Mouse (Mus musculus) forebrain, embryonic 16.5 days (tissue): ENCODE data around the gene Olfr104-ps. TPM values are rescaled to one million over a fixed set of nuclear protein-coding genes. Genes with fewer than 3 reads are reported as not detected.

ENCODE experiments used
- polyA plus RNA-seq: library from polyadenylated mRNA; unstranded; fragments of >200 nt; fragmentation: Nextera tagmentation; extraction: Ambion mirVana; gene quantifications from 2 replicates; pipeline ENCODE4 v1.2.1, GENCODE M21; 2015

Olfr104-ps gene
- polyA plus RNA-seq, 1 experiment from 2014 or later = not detected

Other genes starting within 250 kb of the Olfr104-ps start
- not detected in 2 replicates for gene Olfr92, start 239.5 kb upstream of the Olfr104-ps start, polyA plus RNA-seq
- not detected in 2 replicates for gene Olfr93, start 198.1 kb upstream of the Olfr104-ps start, polyA plus RNA-seq
- not detected in 2 replicates for gene Ubd, start 165.7 kb upstream of the Olfr104-ps start, polyA plus RNA-seq
- not detected in 2 replicates for gene Olfr94, start 158.6 kb upstream of the Olfr104-ps start, polyA plus RNA-seq
- not detected in 2 replicates for gene Olfr95, start 146.5 kb upstream of the Olfr104-ps start, polyA plus RNA-seq
- gene Olfr96, start 139.4 kb upstream of the Olfr104-ps start, polyA plus RNA-seq = not detected in 2 replicates
- not detected in 2 replicates for gene Olfr97, start 122.3 kb upstream of the Olfr104-ps start, polyA plus RNA-seq
- gene Olfr98, start 95.8 kb upstream of the Olfr104-ps start, polyA plus RNA-seq = not detected in 2 replicates
- gene H2-M3, start 89.4 kb upstream of the Olfr104-ps start, polyA plus RNA-seq = 0.67 and 0.81 TPM in 2 replicates
- gene Olfr99, start 76.1 kb upstream of the Olfr104-ps start, polyA plus RNA-seq = not detected in 2 replicates
- gene Olfr101, start 55.3 kb upstream of the Olfr104-ps start, polyA plus RNA-seq = not detected in 2 replicates
- not detected in 2 replicates for gene Olfr102, start 42.5 kb upstream of the Olfr104-ps start, polyA plus RNA-seq
- not detected in 2 replicates for gene Olfr103, start 19.9 kb upstream of the Olfr104-ps start, polyA plus RNA-seq
- not detected in 2 replicates for gene Olfr105-ps, start 19.5 kb downstream of the Olfr104-ps start, polyA plus RNA-seq
- not detected in 2 replicates for gene Olfr106-ps, start 30.8 kb downstream of the Olfr104-ps start, polyA plus RNA-seq
- not detected in 2 replicates for gene Olfr107, start 39.6 kb downstream of the Olfr104-ps start, polyA plus RNA-seq
- not detected in 2 replicates for gene Olfr108, start 85.9 kb downstream of the Olfr104-ps start, polyA plus RNA-seq
- not detected in 2 replicates for gene Olfr109, start 99.3 kb downstream of the Olfr104-ps start, polyA plus RNA-seq
- not detected in 2 replicates for gene H2-M2, start 124.0 kb downstream of the Olfr104-ps start, polyA plus RNA-seq
- gene Olfr110, start 132.9 kb downstream of the Olfr104-ps start, polyA plus RNA-seq = not detected in 2 replicates
- gene Olfr111, start 148.4 kb downstream of the Olfr104-ps start, polyA plus RNA-seq = not detected in 2 replicates
- gene Olfr112, start 209.9 kb downstream of the Olfr104-ps start, polyA plus RNA-seq = not detected in 2 replicates
- gene Olfr113, start 218.1 kb downstream of the Olfr104-ps start, polyA plus RNA-seq = not detected in 2 replicates
- gene Olfr114, start 233.2 kb downstream of the Olfr104-ps start, polyA plus RNA-seq = not detected in 2 replicates